Mouse (Mus musculus) embryo, embryonic 10.5 days (tissue): Measurements from ENCODE around the gene Trp53rka.
"Not testable (repeated sequence)": the region's sequence is repeated elsewhere in the genome, so short reads cannot be mapped to it uniquely, and the experiment has no call there.

Source experiments
- DNase-seq: peaks from one replicate; pipeline ENCODE4 v3.0.0-alpha.2; 2015; ENCODE audit warnings: low spot score

Trp53rka gene

GRCm38 (mm10) chr2:165492648-165493553, at the start of gene Trp53rka:
Gene Trp53rka, minus strand, starts transcription at chr2:165493324.
- DNase-seq, result peak; percentile 86

- no peak for DNase-seq
These were observed 47.9 kb upstream of the Trp53rka start for GRCm38 (mm10) chr2:165540975-165541374.

- DNase-seq, result no peak
These were observed 40.7 kb upstream of the Trp53rka start for GRCm38 (mm10) chr2:165533789-165534188.

GRCm38 (mm10) chr2:165529106-165529505, 36.0 kb upstream of the Trp53rka start:
- DNase-seq, result peak; percentile 87

- no peak for DNase-seq
These were observed 32.5 kb upstream of the Trp53rka start for GRCm38 (mm10) chr2:165525609-165526008.

- DNase-seq, result no peak
These were observed 22.1 kb upstream of the Trp53rka start for GRCm38 (mm10) chr2:165515178-165515728.

- peak; percentile 40 for DNase-seq
These were observed 19.9 kb upstream of the Trp53rka start for GRCm38 (mm10) chr2:165512870-165513600.

- DNase-seq, result peak; percentile 31
These were observed 19.3 kb upstream of the Trp53rka start for GRCm38 (mm10) chr2:165512426-165512825.

- DNase-seq, result not testable (repeated sequence)
These were observed 18.4 kb upstream of the Trp53rka start for GRCm38 (mm10) chr2:165511530-165511929.

GRCm38 (mm10) chr2:165510914-165511458, 17.9 kb upstream of the Trp53rka start:
- DNase-seq, result not testable (repeated sequence)

GRCm38 (mm10) chr2:165510466-165510865, 17.3 kb upstream of the Trp53rka start:
- DNase-seq, result no peak

GRCm38 (mm10) chr2:165509686-165510085, 16.6 kb upstream of the Trp53rka start:
- DNase-seq, result no peak

- DNase-seq, result peak; percentile 42
These were observed 10.4 kb upstream of the Trp53rka start, which contains the start of gene Slc2a10 for GRCm38 (mm10) chr2:165503259-165504203. Gene Slc2a10, plus strand, starts transcription at chr2:165503787.

- no peak for DNase-seq
These were observed 5.7 kb upstream of the Trp53rka start for GRCm38 (mm10) chr2:165498816-165499215.

GRCm38 (mm10) chr2:165497706-165498275, 4.7 kb upstream of the Trp53rka start:
- no peak for DNase-seq

- DNase-seq, result peak; percentile 58
These were observed 3.1 kb upstream of the Trp53rka start for GRCm38 (mm10) chr2:165496251-165496650.

GRCm38 (mm10) chr2:165494495-165494894, 1.4 kb upstream of the Trp53rka start:
- peak; percentile 7 for DNase-seq

GRCm38 (mm10) chr2:165493587-165494210, 575 bp upstream of the Trp53rka start:
- DNase-seq, result peak; percentile 77

GRCm38 (mm10) chr2:165486881-165487535, 6.1 kb downstream of the Trp53rka start:
- DNase-seq, result peak; percentile 80

GRCm38 (mm10) chr2:165486401-165486800, 6.7 kb downstream of the Trp53rka start:
- DNase-seq, result no peak
